Mouse (Mus musculus) megakaryocyte, embryonic 14.5 days (primary cell): ENCODE measurements around the gene Ermp1.

ENCODE experiments used
- FLI1 ChIP-seq: IDR thresholded peaks from 2 replicates; pipeline ENCODE4 v1.6.1; 2012; ENCODE audit warnings: low read length, inconsistent platforms, mixed read lengths
- GATA1 ChIP-seq: IDR thresholded peaks from 3 replicates; pipeline ENCODE4 v1.6.1; 2012; ENCODE audit warnings: mixed read lengths, low read length, inconsistent platforms, borderline replicate concordance

DNA sequence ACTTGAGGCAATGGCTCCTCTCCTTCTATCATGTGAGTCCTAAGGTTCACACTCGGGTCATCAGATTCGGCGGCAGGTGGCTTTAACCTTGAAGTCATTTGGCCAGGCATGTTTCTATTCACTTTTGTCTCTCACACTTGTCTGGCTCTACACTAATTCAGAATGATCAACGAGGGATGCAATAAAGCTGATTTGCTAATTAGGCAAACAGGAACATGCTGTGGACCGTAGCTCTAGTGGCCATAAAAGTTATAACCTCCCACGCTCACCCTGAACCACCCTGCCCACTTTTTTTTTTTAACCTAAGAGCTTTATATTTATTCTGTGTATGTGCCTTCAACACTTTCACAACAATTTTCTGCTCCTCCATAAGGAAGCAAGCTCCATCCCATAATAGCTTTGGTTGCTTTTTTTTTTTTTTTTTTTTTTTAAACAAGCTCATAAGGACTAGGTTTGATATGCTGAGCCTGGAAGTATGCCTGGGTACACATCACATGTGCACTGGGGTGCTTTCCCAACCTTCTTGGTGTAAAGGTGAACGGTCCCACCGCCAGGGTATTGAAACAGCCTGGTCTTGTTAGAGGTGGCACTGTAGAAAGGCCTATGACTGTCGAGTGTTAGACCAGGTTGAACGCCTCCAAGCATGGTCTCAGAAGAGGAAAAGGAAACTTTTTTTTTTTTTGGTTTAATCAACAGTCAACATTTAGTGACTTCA is 28.4 kb upstream of the Ermp1 start:
- no peak for TF ChIP-seq GATA1
- no peak for TF ChIP-seq FLI1
